Mouse (Mus musculus): ENCODE data around the gene Adamts16.

The Adamts16 gene

GRCm38 (mm10) chr13:70702904-70703303, 138.7 kb downstream of the Adamts16 start:
- DNase-seq = no peak

- no peak for DNase-seq
Measured at GRCm38 (mm10) chr13:70698812-70699387, 142.7 kb downstream of the Adamts16 start.

GRCm38 (mm10) chr13:70689452-70689960, 152.1 kb downstream of the Adamts16 start:
- no peak for DNase-seq

GRCm38 (mm10) chr13:70685825-70686224, 155.8 kb downstream of the Adamts16 start:
- DNase-seq = no peak

GRCm38 (mm10) chr13:70684976-70685609, 156.5 kb downstream of the Adamts16 start:
- no peak for DNase-seq

GRCm38 (mm10) chr13:70681411-70682183, 160.0 kb downstream of the Adamts16 start:
- DNase-seq = no peak

GRCm38 (mm10) chr13:70680316-70680715, 161.3 kb downstream of the Adamts16 start:
- DNase-seq = no peak
